Mouse (Mus musculus) erythroblast, embryonic 14.5 days (primary cell): Measurements from ENCODE around the gene Ddost. TPM values are rescaled to one million over a fixed set of nuclear protein-coding genes. Genes with fewer than 3 reads are reported as not detected.

Source experiments
- H3K27me3 ChIP-seq: 2 replicates; pipeline ENCODE4 v1.6.1; 2012; ENCODE audit warnings: inconsistent platforms; ENCODE audit not compliant: control insufficient read depth
- H3K36me3 ChIP-seq: 2 replicates; pipeline ENCODE4 v1.6.1; 2012; ENCODE audit warnings: mild to moderate bottlenecking, inconsistent platforms; ENCODE audit not compliant: control insufficient read depth
- H3K4me1 ChIP-seq: 2 replicates; pipeline ENCODE4 v1.6.1; 2012; ENCODE audit warnings: inconsistent platforms; ENCODE audit not compliant: control insufficient read depth
- H3K4me3 ChIP-seq: replicated peaks from 2 replicates; pipeline ENCODE3; 2012; ENCODE audit warnings: moderate library complexity, mild to moderate bottlenecking, inconsistent platforms
- H3K9me3 ChIP-seq: 2 replicates; pipeline ENCODE4 v1.6.1; 2012; ENCODE audit warnings: low read length, inconsistent platforms, mixed read lengths; ENCODE audit not compliant: control insufficient read depth
- GATA1 ChIP-seq: IDR thresholded peaks from 2 replicates; pipeline ENCODE4 v1.6.1; 2012; ENCODE audit warnings: low read length, inconsistent platforms, mixed read lengths
- TAL1 ChIP-seq: IDR thresholded peaks from 3 replicates; pipeline ENCODE4 v1.6.1; 2012; ENCODE audit warnings: low read length, inconsistent platforms, mixed read lengths
- polyA plus RNA-seq: library from polyadenylated mRNA; stranded (reverse); fragments of >175 nt; gene quantifications from 2 replicates; pipeline ENCODE4 v1.2.3, GENCODE M21; 2012

The Ddost gene
- polyA plus RNA-seq, 1 experiment, result 6.5 TPM

GRCm38 (mm10) chr4:138342048-138342447 lies 37.5 kb downstream of the Ddost start:
- Histone ChIP-seq H3K4me1 (no peaks in the 10 kb centered on the region), H3K4me3 (no peak overlapping the region), H3K9me3 (no peaks in the 10 kb centered on the region), H3K36me3 (no peaks in the 10 kb centered on the region; the same call in 1 of the 2 replicates), H3K27me3 (peaks cover 2% of the 10 kb centered on the region; the same call in 1 of the 2 replicates)
- TF ChIP-seq GATA1 (no peak), TAL1 (no peak)

- Histone ChIP-seq H3K4me1 (no peaks in the 10 kb centered on the region), H3K27me3 (peaks cover 2% of the 10 kb centered on the region; the same call in 1 of the 2 replicates), H3K4me3 (no peak overlapping the region), H3K9me3 (no peaks in the 10 kb centered on the region), H3K36me3 (no peaks in the 10 kb centered on the region; the same call in 1 of the 2 replicates)
- TF ChIP-seq TAL1 (no peak), GATA1 (no peak)
Observed at GRCm38 (mm10) chr4:138342778-138343177, 38.2 kb downstream of the Ddost start.

- TF ChIP-seq TAL1, result no peak
- no peak for TF ChIP-seq GATA1
- Histone ChIP-seq H3K4me3 (no peak overlapping the region), H3K4me1 (no peaks in the 10 kb centered on the region), H3K36me3 (no peaks in the 10 kb centered on the region; the same call in 1 of the 2 replicates), H3K27me3 (peaks cover 2% of the 10 kb centered on the region; the same call in 1 of the 2 replicates), H3K9me3 (no peaks in the 10 kb centered on the region)
Observed at GRCm38 (mm10) chr4:138343341-138343837, 38.9 kb downstream of the Ddost start.

- Histone ChIP-seq H3K4me1 (no peaks in the 10 kb centered on the region), H3K36me3 (no peaks in the 10 kb centered on the region; the same call in 1 of the 2 replicates), H3K27me3 (peaks cover 2% of the 10 kb centered on the region; the same call in 1 of the 2 replicates), H3K4me3 (no peak overlapping the region), H3K9me3 (no peaks in the 10 kb centered on the region)
- TF ChIP-seq GATA1 (no peak), TAL1 (no peak)
Observed at GRCm38 (mm10) chr4:138344891-138345545, 40.5 kb downstream of the Ddost start.

GRCm38 (mm10) chr4:138347280-138347679 lies 42.8 kb downstream of the Ddost start:
- no peaks in the 10 kb centered on the region; the same call in 1 of the 2 replicates for H3K36me3 ChIP-seq
- no peaks in the 10 kb centered on the region for H3K9me3 ChIP-seq
- no peak overlapping the region for H3K4me3 ChIP-seq
- no peaks in the 10 kb centered on the region for H3K27me3 ChIP-seq
- H3K4me1 ChIP-seq, result no peaks in the 10 kb centered on the region
- TF ChIP-seq TAL1 (no peak), GATA1 (no peak)

GRCm38 (mm10) chr4:138348716-138349115 lies 44.2 kb downstream of the Ddost start:
- no peak for TF ChIP-seq GATA1
- no peak for TF ChIP-seq TAL1
- no peaks in the 10 kb centered on the region for H3K9me3 ChIP-seq
- no peaks in the 10 kb centered on the region for H3K4me1 ChIP-seq
- no peaks in the 10 kb centered on the region; the same call in 1 of the 2 replicates for H3K36me3 ChIP-seq
- H3K4me3 ChIP-seq, result no peak overlapping the region
- H3K27me3 ChIP-seq, result no peaks in the 10 kb centered on the region

- no peaks in the 10 kb centered on the region for H3K27me3 ChIP-seq
- no peaks in the 10 kb centered on the region for H3K4me1 ChIP-seq
- H3K36me3 ChIP-seq, result no peaks in the 10 kb centered on the region
- no peaks in the 10 kb centered on the region for H3K9me3 ChIP-seq
- no peak for TF ChIP-seq GATA1
- no peak for TF ChIP-seq TAL1
- H3K4me3 ChIP-seq, result no peak overlapping the region
Observed at GRCm38 (mm10) chr4:138351821-138352220, 47.3 kb downstream of the Ddost start.

GRCm38 (mm10) chr4:138352692-138353091 lies 48.2 kb downstream of the Ddost start:
- Histone ChIP-seq H3K27me3 (no peaks in the 10 kb centered on the region), H3K36me3 (no peaks in the 10 kb centered on the region), H3K9me3 (no peaks in the 10 kb centered on the region)

GRCm38 (mm10) chr4:138353438-138354171 lies 49.1 kb downstream of the Ddost start:
- H3K36me3 ChIP-seq, result no peaks in the 10 kb centered on the region
- TF ChIP-seq TAL1 (no peak), GATA1 (no peak)
- no peak overlapping the region for H3K4me3 ChIP-seq
- no peaks in the 10 kb centered on the region for H3K27me3 ChIP-seq
- H3K4me1 ChIP-seq, result no peaks in the 10 kb centered on the region
- no peaks in the 10 kb centered on the region for H3K9me3 ChIP-seq

More at GRCm38 (mm10) chr4:138352692-138353091, 48.2 kb downstream of the Ddost start:
- Histone ChIP-seq H3K4me1 (no peaks in the 10 kb centered on the region), H3K4me3 (no peak overlapping the region)
- TF ChIP-seq TAL1 (no peak), GATA1 (no peak)
